ENCODE assay signal across 28 mouse cellular contexts in genomic region chr1:160353732-160354455, GRCm38 (mm10).
DNase-seq lines count a peak whose midpoint lies in the region; ATAC-seq lines count a peak whose summit lies in the region.
"Had no signal": no experiment of that assay in that cellular context is flagged by ENCODE, and none has a peak within 500 bp of the region (broad histone marks: within the 10 kb centered on the region; RNA-seq: fewer than 3 reads in every experiment).

No protein-coding gene starts in this region.

- WGBS in midbrain, embryonic 11.5 days = 81% methylated on average over 6 of the region's 6 CpGs
- WGBS in midbrain, embryonic 13.5 days = 82% methylated on average over 6 of the region's 6 CpGs

- no peak overlapping the region for H3K27ac ChIP-seq in midbrain, embryonic 11.5 days (ENCODE audit: low read depth, low read length)
- H3K27ac ChIP-seq in midbrain, embryonic 13.5 days = no peak overlapping the region
- H3K27ac ChIP-seq: embryonic facial prominence, embryonic 10.5 days; embryonic facial prominence, embryonic 13.5 days; forebrain, embryonic 12.5 days; forebrain, embryonic 15.5 days; heart, embryonic 15.5 days; hindbrain, embryonic 10.5 days; hindbrain, embryonic 13.5 days had no signal

- H3K9ac ChIP-seq in midbrain, embryonic 11.5 days (ENCODE audit: low read length) = no peak overlapping the region
- no peak overlapping the region for H3K9ac ChIP-seq in midbrain, embryonic 13.5 days (replicated peaks)
- H3K9ac ChIP-seq: embryonic facial prominence, embryonic 13.5 days; forebrain, embryonic 12.5 days; forebrain, embryonic 15.5 days; heart, embryonic 12.5 days; heart, embryonic 15.5 days; hindbrain, embryonic 13.5 days had no signal

- no peaks in the 10 kb centered on the region for H3K9me3 ChIP-seq in midbrain, embryonic 11.5 days (ENCODE audit: control insufficient read depth, low read length)
- no peaks in the 10 kb centered on the region for H3K9me3 ChIP-seq in midbrain, embryonic 13.5 days
- H3K9me3 ChIP-seq: embryonic facial prominence, embryonic 10.5 days; embryonic facial prominence, embryonic 13.5 days; forebrain, embryonic 12.5 days; forebrain, embryonic 15.5 days; heart, embryonic 12.5 days; heart, embryonic 15.5 days; hindbrain, embryonic 10.5 days; hindbrain, embryonic 13.5 days had no signal

- H3K4me3 ChIP-seq in midbrain, embryonic 11.5 days (ENCODE audit: low read depth, low read length) = no peak overlapping the region
- H3K4me3 ChIP-seq in midbrain, embryonic 13.5 days (replicated peaks) = no peak overlapping the region
- H3K4me3 ChIP-seq: embryonic facial prominence, embryonic 10.5 days; embryonic facial prominence, embryonic 13.5 days; erythroblast, embryonic 14.5 days; forebrain, embryonic 12.5 days; forebrain, embryonic 15.5 days; heart, embryonic 12.5 days; heart, embryonic 15.5 days; hindbrain, embryonic 10.5 days; hindbrain, embryonic 13.5 days had no signal

- H3K4me2 ChIP-seq in midbrain, embryonic 11.5 days = no peak overlapping the region
- no peak overlapping the region for H3K4me2 ChIP-seq in midbrain, embryonic 13.5 days (replicated peaks)
- H3K4me2 ChIP-seq: embryonic facial prominence, embryonic 13.5 days; forebrain, embryonic 12.5 days; forebrain, embryonic 15.5 days; heart, embryonic 12.5 days; heart, embryonic 15.5 days; hindbrain, embryonic 13.5 days had no signal

- peak; percentile 11 for DNase-seq in heart, adult 11 months
- no peak for DNase-seq in heart, adult 18-20 months
- peak; percentile 57 for DNase-seq in midbrain, embryonic 11.5 days (ENCODE audit: low spot score, missing footprints)
- no peak for DNase-seq in urinary bladder, postnatal 14 days (ENCODE audit: low spot score)
- no peak for DNase-seq in adrenal gland, postnatal 4 days (ENCODE audit: low spot score in 2 of 2)
- no peak for DNase-seq in kidney, postnatal 4 days
- DNase-seq: adrenal gland, adult 2 months; adrenal gland, postnatal 14 days; B cell, adult 2 months; cerebellum, adult 18-20 months; cerebellum, adult 9-10 months; cerebellum, postnatal 25 days; embryo, embryonic 11 days; gastrocnemius, postnatal 25 days; heart, postnatal 10 days; heart, postnatal 36 days had no signal

- no peak for ATAC-seq in midbrain, embryonic 11.5 days (ENCODE audit: low FRiP score)
- ATAC-seq in midbrain, embryonic 13.5 days = no peak
- ATAC-seq in megakaryocyte, adult 5-6 weeks (ENCODE audit: poor library complexity, severe bottlenecking) = peak; percentile 87
- ATAC-seq: forebrain, embryonic 15.5 days; hindbrain, embryonic 16.5 days had no signal

- H3K27me3 ChIP-seq in midbrain, embryonic 11.5 days (ENCODE audit: control insufficient read depth, insufficient read depth, low read length) = no peaks in the 10 kb centered on the region
- no peaks in the 10 kb centered on the region for H3K27me3 ChIP-seq in midbrain, embryonic 13.5 days
- H3K27me3 ChIP-seq: embryonic facial prominence, embryonic 13.5 days; forebrain, embryonic 12.5 days; forebrain, embryonic 15.5 days; heart, embryonic 12.5 days; heart, embryonic 15.5 days; hindbrain, embryonic 13.5 days had no signal

- H3K4me1 ChIP-seq in midbrain, embryonic 11.5 days (ENCODE audit: control insufficient read depth, insufficient read depth, low read length) = peaks cover 5% of the 10 kb centered on the region; the same call in 1 of the 2 replicates
- peaks cover 24% of the 10 kb centered on the region for H3K4me1 ChIP-seq in midbrain, embryonic 13.5 days (replicated peaks)

- H3K36me3 ChIP-seq in midbrain, embryonic 11.5 days (ENCODE audit: control insufficient read depth, insufficient read depth, low read length) = no peaks in the 10 kb centered on the region
- no peaks in the 10 kb centered on the region for H3K36me3 ChIP-seq in midbrain, embryonic 13.5 days
- H3K36me3 ChIP-seq: embryonic facial prominence, embryonic 10.5 days; embryonic facial prominence, embryonic 13.5 days; forebrain, embryonic 12.5 days; forebrain, embryonic 15.5 days; heart, embryonic 12.5 days; heart, embryonic 15.5 days; hindbrain, embryonic 10.5 days; hindbrain, embryonic 13.5 days had no signal

Comparison
In these comparisons a context has a peak if more than half of its experiments do, and no peak if none do; other contexts are left out.
1. DNase-seq: peak in heart, adult 11 months (single experiment) and midbrain, embryonic 11.5 days (single experiment); none in heart, adult 18-20 months (0 of 2), urinary bladder, postnatal 14 days (single experiment), adrenal gland, postnatal 4 days (0 of 2) and kidney, postnatal 4 days (0 of 2).